Mouse (Mus musculus): Measurements from ENCODE around the gene Mrpl17. TPM values are rescaled to one million over a fixed set of nuclear protein-coding genes. Genes with fewer than 3 reads are reported as not detected.

Gene Mrpl17
- polyA plus RNA-seq, 1 experiment from 2014 or later = 345 TPM

DNA sequence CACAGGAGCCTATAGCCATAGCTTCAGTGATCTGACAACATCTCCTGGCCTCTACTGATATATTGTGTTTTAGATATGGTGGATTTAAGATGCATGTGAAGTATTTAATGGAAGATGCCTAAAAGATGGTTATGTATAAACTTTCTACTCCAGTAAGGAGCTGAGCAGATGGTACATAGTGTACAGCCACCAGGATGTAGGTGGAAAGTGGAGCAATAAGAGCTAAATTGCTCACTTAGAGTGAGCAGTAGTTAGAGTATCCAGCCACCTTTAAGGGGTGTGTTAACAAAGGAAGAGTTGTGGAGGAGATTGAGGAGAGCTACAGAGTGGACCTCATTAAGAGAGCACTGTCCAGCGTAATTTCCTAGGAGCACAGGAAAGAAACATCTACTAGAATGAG lies 19.8 kb downstream of the Mrpl17 start:
- Histone ChIP-seq H3K4me2 (ENCODE audit: low read depth, low read length) (no peak overlapping the region), H3K27ac (ENCODE audit: low read length) (no peak overlapping the region), H3K9me3 (ENCODE audit: control insufficient read depth, low read length) (no peaks in the 10 kb centered on the region), H3K27me3 (ENCODE audit: control insufficient read depth, insufficient read depth, low read depth, low read length) (no peaks in the 10 kb centered on the region; the same call in 1 of the 2 replicates), H3K4me1 (replicated peaks; ENCODE audit: control insufficient read depth, insufficient read depth, low read length) (peaks cover 12% of the 10 kb centered on the region), H3K36me3 (ENCODE audit: control insufficient read depth, insufficient read depth, low read length) (no peaks in the 10 kb centered on the region), H3K4me3 (ENCODE audit: low read length) (no peak overlapping the region), H3K9ac (ENCODE audit: low read length) (no peak overlapping the region)
- no peak for ATAC-seq (ENCODE audit: low read depth)
- WGBS = 85% methylated on average over 1 of the region's 1 CpGs

DNA sequence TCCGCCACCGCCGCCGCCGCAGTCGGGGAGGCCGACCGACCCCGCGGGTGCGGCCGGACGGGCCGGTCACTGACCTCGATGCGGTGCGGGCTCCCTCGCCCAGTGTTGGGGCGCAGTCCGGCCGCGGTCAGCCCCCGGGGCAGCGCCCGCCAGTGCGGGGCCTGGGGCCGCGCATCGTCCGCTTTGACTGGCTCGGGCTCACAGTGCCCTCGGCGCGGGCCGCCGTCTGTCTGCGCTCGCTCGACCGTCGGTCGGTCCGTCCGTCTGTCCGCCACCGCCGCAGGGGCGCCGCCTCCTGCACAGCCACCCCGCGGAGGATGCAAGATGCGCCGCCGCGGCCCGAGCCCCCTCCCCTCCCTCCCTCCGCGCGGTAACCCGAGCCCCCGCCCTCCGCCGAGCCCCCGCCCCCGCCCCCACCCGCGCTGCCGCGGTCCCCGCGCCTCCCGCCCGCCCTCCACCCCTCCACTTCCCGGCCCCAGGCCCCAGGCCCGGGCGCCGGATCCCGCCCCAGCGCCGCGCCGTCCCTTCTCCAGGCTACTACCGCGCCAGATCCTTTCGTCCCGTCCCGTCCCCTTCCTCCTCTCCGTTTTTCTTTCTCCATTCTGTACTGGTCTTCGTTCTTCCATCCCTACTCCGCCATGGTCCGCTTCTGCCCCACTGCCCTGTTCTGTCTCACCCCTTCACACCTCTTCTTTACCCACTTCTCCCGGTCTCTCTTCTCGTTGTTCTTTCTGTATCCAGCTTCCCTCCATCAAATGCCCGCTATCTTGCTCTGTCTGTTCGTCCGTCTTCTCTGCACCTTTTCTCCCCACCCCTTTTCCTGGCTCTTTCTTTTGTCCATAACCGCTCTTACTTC lies 23.4 kb downstream of the Mrpl17 start, which contains the start of gene Dchs1:
Gene Dchs1 (minus strand): TSS at position 370 of the 856 bp plus-strand sequence.
- H3K36me3 ChIP-seq (ENCODE audit: control insufficient read depth, insufficient read depth, low read length) = no peaks in the 10 kb centered on the region
- no peaks in the 10 kb centered on the region; the same call in 1 of the 2 replicates for H3K27me3 ChIP-seq (ENCODE audit: control insufficient read depth, insufficient read depth, low read depth, low read length)
- peak within 1 kb of the TSS; percentile 72 for H3K4me2 ChIP-seq (ENCODE audit: low read depth, low read length)
- no peaks in the 10 kb centered on the region for H3K9me3 ChIP-seq (ENCODE audit: control insufficient read depth, low read length)
- H3K4me3 ChIP-seq (ENCODE audit: low read length) = peak within 1 kb of the TSS; percentile 77
- H3K27ac ChIP-seq (ENCODE audit: low read length) = peak within 1 kb of the TSS; percentile 82
- ATAC-seq (ENCODE audit: low read depth) = peak; percentile 85
- peak within 1 kb of the TSS; percentile 88 for H3K9ac ChIP-seq (ENCODE audit: low read length)
- peaks cover 24% of the 10 kb centered on the region for H3K4me1 ChIP-seq (replicated peaks; ENCODE audit: control insufficient read depth, insufficient read depth, low read length)
- WGBS = under 1% methylated on average over 40 of the region's 97 CpGs

DNA sequence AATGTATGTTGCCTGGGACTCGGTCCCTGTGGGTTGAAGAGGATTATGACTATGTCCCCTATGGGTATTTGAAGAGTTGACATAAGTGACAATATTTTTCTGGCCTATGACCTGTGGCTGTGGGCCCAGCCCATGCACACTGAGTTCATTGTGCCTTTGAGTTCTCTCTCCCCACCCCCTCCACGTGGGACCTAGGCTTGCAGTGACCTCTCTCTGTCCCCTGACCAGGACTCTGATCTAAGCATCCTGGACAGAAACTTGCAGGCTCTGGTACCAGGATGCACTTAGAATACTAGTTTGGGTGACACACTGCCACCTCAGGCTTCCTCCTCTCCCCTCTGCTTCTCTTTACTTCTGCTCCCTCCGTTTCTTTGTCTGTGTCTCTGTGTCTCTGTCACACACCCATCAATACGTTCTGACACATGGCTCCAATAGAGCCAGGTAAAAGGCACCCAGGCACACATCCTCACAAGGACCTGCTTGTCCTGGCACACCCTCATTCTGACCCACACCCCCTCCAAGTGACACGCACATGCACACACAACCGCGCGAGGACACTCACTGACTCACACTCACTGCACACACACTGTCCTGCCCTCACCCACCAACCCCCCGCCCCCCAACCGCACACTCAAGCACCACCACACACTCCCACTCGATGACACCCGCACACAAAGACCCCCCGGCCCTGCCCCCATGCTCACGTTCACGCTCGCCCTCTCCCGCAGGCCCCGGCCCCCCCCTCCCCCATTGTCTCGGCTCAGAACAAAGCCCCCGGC lies 24.2 kb downstream of the Mrpl17 start:
- Histone ChIP-seq H3K9ac (ENCODE audit: low read length) (peak overlapping the region; percentile 88), H3K27ac (ENCODE audit: low read length) (peak overlapping the region; percentile 82), H3K9me3 (ENCODE audit: control insufficient read depth, low read length) (no peaks in the 10 kb centered on the region), H3K4me3 (ENCODE audit: low read length) (peak overlapping the region; percentile 77), H3K4me1 (replicated peaks; ENCODE audit: control insufficient read depth, insufficient read depth, low read length) (peaks cover 24% of the 10 kb centered on the region), H3K27me3 (ENCODE audit: control insufficient read depth, insufficient read depth, low read depth, low read length) (no peaks in the 10 kb centered on the region; the same call in 1 of the 2 replicates), H3K36me3 (ENCODE audit: control insufficient read depth, insufficient read depth, low read length) (peaks cover 1% of the 10 kb centered on the region; the same call in 1 of the 2 replicates), H3K4me2 (ENCODE audit: low read depth, low read length) (peak overlapping the region; percentile 72)
- ATAC-seq (ENCODE audit: low read depth) = peak; percentile 65
- WGBS = 3% methylated on average over 20 of the region's 20 CpGs

DNA sequence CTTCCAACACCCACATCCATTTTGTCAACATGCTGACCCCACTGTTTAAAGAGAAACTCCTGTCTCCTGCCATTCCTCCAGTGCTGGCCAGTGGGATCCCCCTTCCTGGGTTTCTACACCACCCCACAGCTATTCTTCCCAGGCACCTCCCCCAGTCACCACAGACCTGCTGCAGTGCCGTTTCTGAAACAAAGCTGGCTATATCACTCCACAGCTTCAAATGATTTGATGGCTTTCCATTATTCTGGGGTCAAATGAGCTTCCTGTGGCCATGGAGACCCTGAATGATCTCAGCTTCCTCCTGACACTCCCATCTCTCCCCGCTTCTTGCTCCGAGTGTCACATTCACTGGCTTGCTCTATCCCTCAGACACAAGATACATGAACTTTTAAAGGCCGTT lies 26.3 kb downstream of the Mrpl17 start:
- H3K4me1 ChIP-seq (replicated peaks; ENCODE audit: control insufficient read depth, insufficient read depth, low read length) = peaks cover 24% of the 10 kb centered on the region
- no peaks in the 10 kb centered on the region for H3K9me3 ChIP-seq (ENCODE audit: control insufficient read depth, low read length)
- H3K27me3 ChIP-seq (ENCODE audit: control insufficient read depth, insufficient read depth, low read depth, low read length) = no peaks in the 10 kb centered on the region; the same call in 1 of the 2 replicates
- 32% methylated on average over 4 of the region's 4 CpGs for WGBS
- H3K4me2 ChIP-seq (ENCODE audit: low read depth, low read length) = no peak overlapping the region
- no peak overlapping the region for H3K27ac ChIP-seq (ENCODE audit: low read length)
- H3K4me3 ChIP-seq (ENCODE audit: low read length) = no peak overlapping the region
- no peak for ATAC-seq (ENCODE audit: low read depth)
- H3K9ac ChIP-seq (ENCODE audit: low read length) = no peak overlapping the region
- peaks cover 8% of the 10 kb centered on the region; the same call in 1 of the 2 replicates for H3K36me3 ChIP-seq (ENCODE audit: control insufficient read depth, insufficient read depth, low read length)

DNA sequence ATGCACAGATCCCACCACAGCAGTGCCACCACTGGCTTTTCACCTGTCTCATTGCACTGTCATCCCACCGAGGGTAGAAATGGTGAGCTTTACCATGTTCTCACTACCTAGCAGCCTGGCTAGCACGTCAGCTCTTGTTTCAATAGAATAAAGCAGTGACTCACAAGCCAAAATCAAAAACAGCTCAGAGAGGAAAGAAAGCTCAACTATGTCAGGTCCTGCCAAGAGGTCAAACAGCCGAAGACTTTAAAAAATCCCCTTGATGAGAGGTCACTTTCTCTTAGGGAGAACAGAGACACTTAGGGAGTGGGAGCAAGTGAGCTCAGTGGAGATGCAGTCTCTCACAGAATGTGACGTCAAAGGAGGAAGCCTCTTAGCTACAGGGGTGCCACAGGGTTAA lies 27.0 kb downstream of the Mrpl17 start:
- no peak overlapping the region for H3K9ac ChIP-seq (ENCODE audit: low read length)
- peaks cover 8% of the 10 kb centered on the region; the same call in 1 of the 2 replicates for H3K36me3 ChIP-seq (ENCODE audit: control insufficient read depth, insufficient read depth, low read length)
- H3K4me2 ChIP-seq (ENCODE audit: low read depth, low read length) = no peak overlapping the region
- H3K27ac ChIP-seq (ENCODE audit: low read length) = no peak overlapping the region
- peaks cover 30% of the 10 kb centered on the region for H3K4me1 ChIP-seq (replicated peaks; ENCODE audit: control insufficient read depth, insufficient read depth, low read length)
- H3K9me3 ChIP-seq (ENCODE audit: control insufficient read depth, low read length) = no peaks in the 10 kb centered on the region
- 57% methylated on average over 4 of the region's 4 CpGs for WGBS
- no peak for ATAC-seq (ENCODE audit: low read depth)
- H3K27me3 ChIP-seq (ENCODE audit: control insufficient read depth, insufficient read depth, low read depth, low read length) = no peaks in the 10 kb centered on the region; the same call in 1 of the 2 replicates
- H3K4me3 ChIP-seq (ENCODE audit: low read length) = no peak overlapping the region

DNA sequence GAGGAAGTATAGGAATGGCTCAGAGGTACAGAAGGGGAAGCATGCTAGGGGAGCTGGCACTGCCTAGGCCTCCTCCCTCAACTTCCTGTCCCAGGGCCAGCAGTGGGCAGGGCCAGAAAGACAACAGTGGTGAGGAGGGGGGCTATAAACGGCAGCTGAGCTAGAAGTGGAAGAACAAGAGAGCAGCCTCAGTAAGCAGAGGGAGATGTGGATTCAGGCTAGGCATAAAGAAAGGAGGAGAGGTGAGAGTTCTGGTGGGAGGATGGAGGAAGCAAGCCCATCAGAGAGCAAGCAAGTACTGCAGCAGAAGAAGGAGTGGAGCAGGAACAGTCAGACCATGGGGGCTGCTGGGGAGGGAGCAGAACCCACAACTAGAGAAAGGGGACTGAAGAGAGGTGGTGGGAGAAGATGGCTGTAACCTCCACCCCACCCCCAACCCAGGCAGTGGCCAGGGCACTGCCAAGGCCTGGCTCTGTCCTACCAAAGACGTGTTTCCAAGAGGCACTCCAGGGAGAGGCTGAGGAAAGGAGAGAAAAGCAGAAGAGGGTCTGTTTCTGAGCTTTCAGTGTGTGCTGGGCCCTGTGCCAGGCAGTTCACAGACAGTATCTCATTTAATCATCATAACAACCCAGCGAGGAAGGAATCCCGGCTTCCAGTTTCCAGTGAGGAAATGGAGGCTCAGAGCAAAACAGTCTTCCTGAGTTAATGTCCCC lies 32.2 kb downstream of the Mrpl17 start:
- H3K9ac ChIP-seq (ENCODE audit: low read length) = peak overlapping the region; percentile 57
- ATAC-seq (ENCODE audit: low read depth) = peak; percentile 90
- peaks cover 8% of the 10 kb centered on the region; the same call in 1 of the 2 replicates for H3K36me3 ChIP-seq (ENCODE audit: control insufficient read depth, insufficient read depth, low read length)
- H3K9me3 ChIP-seq (ENCODE audit: control insufficient read depth, low read length) = no peaks in the 10 kb centered on the region
- no peaks in the 10 kb centered on the region for H3K27me3 ChIP-seq (ENCODE audit: control insufficient read depth, insufficient read depth, low read depth, low read length)
- peaks cover 33% of the 10 kb centered on the region for H3K4me1 ChIP-seq (replicated peaks; ENCODE audit: control insufficient read depth, insufficient read depth, low read length)
- WGBS = 24% methylated on average over 4 of the region's 4 CpGs
- H3K4me3 ChIP-seq (ENCODE audit: low read length) = peak overlapping the region; percentile 12; the same call in 1 of the 2 replicates
- H3K27ac ChIP-seq (ENCODE audit: low read length) = peak overlapping the region; percentile 94
- peak overlapping the region; percentile 45 for H3K4me2 ChIP-seq (ENCODE audit: low read depth, low read length)

DNA sequence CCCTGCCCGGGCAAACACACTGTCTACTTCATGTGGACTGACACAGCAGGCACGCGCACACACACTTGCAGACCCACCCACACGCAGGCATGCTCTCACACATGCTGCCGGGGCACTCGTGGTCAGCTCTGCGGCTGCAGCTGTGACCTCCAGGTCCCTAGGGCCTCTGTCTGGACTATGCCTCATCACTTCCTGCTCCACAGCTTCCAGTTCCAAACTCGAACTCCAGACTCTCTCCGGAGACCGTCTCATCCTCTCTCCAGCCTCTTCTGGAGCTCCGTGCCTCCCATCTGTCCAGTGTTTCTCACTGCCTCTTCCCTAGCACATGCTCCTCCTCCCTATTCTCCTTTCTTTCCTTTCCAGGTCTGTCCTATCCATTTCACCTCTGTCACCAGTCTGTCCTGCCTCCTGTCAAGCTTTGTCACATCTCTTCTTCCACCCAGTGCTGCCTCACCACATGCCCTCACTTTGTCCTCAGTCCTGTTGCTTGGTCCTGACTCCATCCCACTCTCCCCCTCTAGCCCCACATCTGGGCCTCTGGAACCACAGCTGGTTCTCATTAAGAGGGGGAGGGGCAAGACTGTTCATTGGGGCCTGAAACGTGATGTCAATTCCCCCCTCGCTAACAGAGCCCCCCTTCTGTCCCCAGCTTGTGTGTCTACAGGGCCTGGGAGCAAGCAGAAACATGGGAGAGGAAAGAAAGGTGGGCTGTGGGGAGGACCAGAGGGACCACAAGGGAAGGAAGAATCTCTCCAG lies 32.9 kb downstream of the Mrpl17 start:
- peak overlapping the region; percentile 57 for H3K9ac ChIP-seq (ENCODE audit: low read length)
- peak; percentile 82 for ATAC-seq (ENCODE audit: low read depth)
- H3K36me3 ChIP-seq (ENCODE audit: control insufficient read depth, insufficient read depth, low read length) = peaks cover 8% of the 10 kb centered on the region; the same call in 1 of the 2 replicates
- peak overlapping the region; percentile 7 for H3K4me3 ChIP-seq (ENCODE audit: low read length)
- H3K9me3 ChIP-seq (ENCODE audit: control insufficient read depth, low read length) = no peaks in the 10 kb centered on the region
- peaks cover 38% of the 10 kb centered on the region for H3K4me1 ChIP-seq (replicated peaks; ENCODE audit: control insufficient read depth, insufficient read depth, low read length)
- H3K27ac ChIP-seq (ENCODE audit: low read length) = peak overlapping the region; percentile 94
- H3K27me3 ChIP-seq (ENCODE audit: control insufficient read depth, insufficient read depth, low read depth, low read length) = no peaks in the 10 kb centered on the region
- WGBS = 20% methylated on average over 13 of the region's 13 CpGs
- H3K4me2 ChIP-seq (ENCODE audit: low read depth, low read length) = peak overlapping the region; percentile 45

DNA sequence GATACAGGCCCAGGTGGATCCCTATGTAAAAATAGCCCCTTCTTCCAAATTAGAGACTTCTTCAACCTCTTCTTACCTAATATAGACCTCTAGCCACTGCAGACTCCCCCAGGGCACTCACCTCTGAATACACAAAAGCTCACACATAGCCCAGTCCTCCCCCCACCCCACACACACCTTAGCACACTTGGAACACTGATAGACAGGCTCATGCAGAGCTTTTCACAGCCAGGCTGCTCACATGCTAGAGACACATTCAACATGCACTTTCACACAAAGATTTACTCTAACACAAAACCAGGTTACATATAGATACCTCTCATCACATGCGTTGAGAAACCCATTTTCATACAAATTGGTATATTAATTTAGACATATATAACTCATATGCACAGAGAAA lies 33.6 kb downstream of the Mrpl17 start:
- Histone ChIP-seq H3K4me1 (replicated peaks; ENCODE audit: control insufficient read depth, insufficient read depth, low read length) (peaks cover 40% of the 10 kb centered on the region), H3K4me2 (ENCODE audit: low read depth, low read length) (peak overlapping the region; percentile 45), H3K9me3 (ENCODE audit: control insufficient read depth, low read length) (no peaks in the 10 kb centered on the region), H3K36me3 (ENCODE audit: control insufficient read depth, insufficient read depth, low read length) (peaks cover 14% of the 10 kb centered on the region; the same call in 1 of the 2 replicates), H3K9ac (ENCODE audit: low read length) (no peak overlapping the region; the same call in 1 of the 2 replicates), H3K27me3 (ENCODE audit: control insufficient read depth, insufficient read depth, low read depth, low read length) (no peaks in the 10 kb centered on the region), H3K27ac (ENCODE audit: low read length) (peak overlapping the region; percentile 94), H3K4me3 (ENCODE audit: low read length) (no peak overlapping the region)
- no peak for ATAC-seq (ENCODE audit: low read depth)
- WGBS = 86% methylated on average over 1 of the region's 1 CpGs

Data from lung, embryonic 16.5 days (tissue).